ENCODE assay signal across 1 mouse cellular context in genomic region chr11:83616586-83616985, GRCm38 (mm10).
TF ChIP-seq lines count a peak whose summit lies in the region.

No protein-coding gene starts in this region.

TF ChIP-seq in MEL, 35 proteins besides CTCF, POLR2A, EP300 and RAD21 (continued from another document):
- no peak for TF ChIP-seq SIN3A (IDR thresholded peaks at IDR 0.05; ENCODE audit: low read length)
- no peak for TF ChIP-seq POLR2AphosphoS5 (IDR thresholded peaks at IDR 0.05; ENCODE audit: borderline replicate concordance, low read depth, low read length)
